Mouse (Mus musculus) limb, embryonic 11.5 days (tissue): ENCODE data around the gene Tubg1. TPM values are rescaled to one million over a fixed set of nuclear protein-coding genes. Genes with fewer than 3 reads are reported as not detected.

Experiments used
- ATAC-seq: fragments of 200-750 bp; cut with Nextera tagmentation; 2 replicates; pipeline ENCODE4 v1.8.0; 2017; ENCODE audit warnings: low read depth; ENCODE audit not compliant: insufficient number of reproducible peaks, low FRiP score, low TSS enrichment
- DNase-seq: peaks from one replicate; pipeline ENCODE4 v3.0.0-alpha.2; 2015; ENCODE audit warnings: low spot score
- H3K27ac ChIP-seq: fragments of 300-500 bp; sonication (generic); replicated peaks from 2 replicates; pipeline ENCODE4 v1.5.1; 2014; ENCODE audit warnings: low read depth, mild to moderate bottlenecking, low read length
- H3K27me3 ChIP-seq: fragments of 300-500 bp; sonication (generic); 2 replicates; pipeline ENCODE4 v1.6.1; 2014; ENCODE audit warnings: mild to moderate bottlenecking, low read length, mixed read lengths; ENCODE audit not compliant: control insufficient read depth, insufficient read depth
- H3K36me3 ChIP-seq: fragments of 300-500 bp; sonication (generic); 2 replicates; pipeline ENCODE4 v1.6.1; 2014; ENCODE audit warnings: mild to moderate bottlenecking, low read length, moderate library complexity, mixed read lengths; ENCODE audit not compliant: control insufficient read depth, insufficient read depth
- H3K4me1 ChIP-seq: fragments of 300-500 bp; sonication (generic); 2 replicates; pipeline ENCODE4 v1.6.1; 2014; ENCODE audit warnings: low read length, mixed read lengths; ENCODE audit not compliant: control insufficient read depth, insufficient read depth
- H3K4me2 ChIP-seq: fragments of 300-500 bp; sonication (generic); 2 replicates; pipeline ENCODE4 v1.6.1; 2014; ENCODE audit warnings: low read depth, mild to moderate bottlenecking, moderate library complexity; ENCODE audit not compliant: severe bottlenecking
- H3K4me3 ChIP-seq: fragments of 300-500 bp; sonication (generic); 2 replicates; pipeline ENCODE4 v1.5.1; 2014; ENCODE audit warnings: low read depth, low read length
- H3K9ac ChIP-seq: fragments of 300-500 bp; sonication (generic); 2 replicates; pipeline ENCODE4 v1.6.1; 2014; ENCODE audit warnings: mild to moderate bottlenecking, low read length
- H3K9me3 ChIP-seq: fragments of 300-500 bp; sonication (generic); 2 replicates; pipeline ENCODE4 v1.6.1; 2016; ENCODE audit warnings: low read length; ENCODE audit not compliant: control insufficient read depth
- WGBS: fragments of 180-500 bp; shearing (Covaris S2); extraction: QIAGEN DNeasy Blood & Tissue Kit; methylation state at CpG from one replicate; pipeline ENCODE4 v1.1.7; 2014; 5-methylcytosine and 5-hydroxymethylcytosine counted together
- polyA plus RNA-seq: library from polyadenylated mRNA; unstranded; fragments of >200 nt; fragmentation: Nextera tagmentation; extraction: Ambion mirVana; gene quantifications from 2 replicates; pipeline ENCODE4 v1.2.1, GENCODE M21; 2014

The Tubg1 gene
- polyA plus RNA-seq, 1 experiment from 2014 or later, result 113 TPM

DNA sequence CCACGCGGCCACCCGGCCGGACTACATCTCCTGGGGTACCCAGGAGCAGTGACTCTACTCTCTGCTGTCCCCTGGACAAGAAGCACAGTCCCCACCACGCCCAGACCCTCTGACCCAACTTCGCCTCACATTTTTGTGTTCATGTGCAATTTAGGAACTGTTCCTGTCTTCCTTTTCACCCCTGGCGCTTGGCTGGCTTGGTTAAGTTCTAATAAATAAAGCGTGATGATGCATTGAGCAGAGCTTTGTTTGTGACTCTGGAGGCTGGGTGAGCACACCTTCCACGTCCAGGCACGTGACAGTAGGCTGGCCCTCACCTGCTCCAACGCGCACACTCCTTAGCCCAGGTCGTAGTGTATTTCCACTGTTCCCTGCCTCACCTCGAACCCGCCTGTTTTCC, 41.8 kb downstream of the Tubg1 start:
- Histone ChIP-seq H3K9ac (no peak overlapping the region), H3K9me3 (no peaks in the 10 kb centered on the region), H3K27me3 (peaks cover 50% of the 10 kb centered on the region), H3K36me3 (no peaks in the 10 kb centered on the region), H3K4me2 (no peak overlapping the region), H3K4me1 (peaks cover 16% of the 10 kb centered on the region), H3K4me3 (no peak overlapping the region), H3K27ac (no peak overlapping the region)
- DNase-seq (no peak), ATAC-seq (no peak)
- WGBS, result 83% methylated on average over 15 of the region's 15 CpGs

DNA sequence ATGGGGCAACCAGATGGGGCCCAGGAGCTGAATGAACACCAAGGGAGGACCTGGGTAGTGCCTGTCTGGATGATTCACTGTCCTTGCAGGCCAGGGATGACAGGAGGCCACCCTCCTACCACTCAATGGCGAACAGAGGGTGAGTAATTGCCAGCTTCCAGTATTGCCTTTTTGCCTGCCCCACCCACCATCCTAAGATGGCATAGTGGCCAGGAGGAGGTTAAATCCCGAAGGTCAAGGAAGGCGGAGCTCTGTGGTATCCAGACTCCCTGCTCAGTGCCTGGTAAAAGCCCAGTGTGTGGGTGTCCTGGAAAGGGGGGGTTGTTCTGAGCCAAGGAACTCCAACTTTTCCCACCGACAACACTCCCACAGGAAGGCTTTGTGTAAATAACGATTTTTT, 42.6 kb downstream of the Tubg1 start:
- WGBS, result 58% methylated on average over 5 of the region's 5 CpGs
- Histone ChIP-seq H3K4me3 (no peak overlapping the region), H3K4me2 (no peak overlapping the region), H3K4me1 (peaks cover 16% of the 10 kb centered on the region), H3K9me3 (no peaks in the 10 kb centered on the region), H3K9ac (no peak overlapping the region), H3K27ac (no peak overlapping the region), H3K36me3 (no peaks in the 10 kb centered on the region), H3K27me3 (peaks cover 52% of the 10 kb centered on the region)
- DNase-seq (no peak), ATAC-seq (no peak)

DNA sequence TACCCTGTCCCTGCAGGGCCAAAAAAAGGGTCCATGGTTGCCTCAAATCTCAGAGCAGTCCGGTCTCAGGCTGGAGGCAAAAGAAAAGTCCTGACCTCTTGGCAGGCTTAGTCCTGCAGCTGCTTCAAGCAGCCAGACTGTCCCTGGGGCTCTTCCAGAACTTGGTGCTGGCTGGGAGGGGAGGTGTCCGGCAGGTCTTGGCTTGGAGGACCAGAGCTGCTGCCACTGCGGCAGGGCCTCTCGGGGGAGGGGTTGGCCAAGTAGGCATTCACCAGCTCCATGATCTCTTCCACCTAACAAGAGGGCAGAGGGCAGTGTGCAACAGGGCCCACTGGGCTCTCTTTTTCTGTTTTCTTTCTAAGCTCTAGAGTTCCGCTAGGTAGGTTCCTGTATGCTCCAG, 43.0 kb downstream of the Tubg1 start:
- ATAC-seq (no peak), DNase-seq (no peak)
- H3K36me3 ChIP-seq, result no peaks in the 10 kb centered on the region
- 55% methylated on average over 5 of the region's 5 CpGs for WGBS
- no peaks in the 10 kb centered on the region for H3K9me3 ChIP-seq
- no peak overlapping the region for H3K9ac ChIP-seq
- H3K4me2 ChIP-seq, result 0 out of 2 replicates have a peak overlapping the region, but pooled peaks have one; percentile 7
- H3K27ac ChIP-seq, result no peak overlapping the region
- peaks cover 16% of the 10 kb centered on the region for H3K4me1 ChIP-seq
- H3K4me3 ChIP-seq, result no peak overlapping the region
- H3K27me3 ChIP-seq, result peaks cover 57% of the 10 kb centered on the region

GRCm38 (mm10) chr11:101163476-101164350, 44.0 kb downstream of the Tubg1 start:
- WGBS, result 5% methylated on average over 49 of the region's 49 CpGs
- no peak overlapping the region for H3K27ac ChIP-seq
- peak overlapping the region; percentile 30; the same call in 1 of the 2 replicates for H3K9ac ChIP-seq
- H3K4me3 ChIP-seq, result peak overlapping the region; percentile 32
- H3K4me1 ChIP-seq, result peaks cover 16% of the 10 kb centered on the region
- no peak for ATAC-seq
- H3K36me3 ChIP-seq, result no peaks in the 10 kb centered on the region; the same call in 1 of the 2 replicates
- no peaks in the 10 kb centered on the region for H3K9me3 ChIP-seq
- H3K4me2 ChIP-seq, result peak overlapping the region; percentile 75
- peaks cover 67% of the 10 kb centered on the region for H3K27me3 ChIP-seq
- peak; percentile 41 for DNase-seq

GRCm38 (mm10) chr11:101164351-101164665, 44.6 kb downstream of the Tubg1 start:
- no peak overlapping the region for H3K27ac ChIP-seq
- ATAC-seq, result no peak
- H3K4me3 ChIP-seq, result peak overlapping the region; percentile 32
- under 1% methylated on average over 21 of the region's 21 CpGs for WGBS
- H3K27me3 ChIP-seq, result peaks cover 73% of the 10 kb centered on the region
- peak; percentile 41 for DNase-seq
- H3K36me3 ChIP-seq, result no peaks in the 10 kb centered on the region; the same call in 1 of the 2 replicates
- peak overlapping the region; percentile 30; the same call in 1 of the 2 replicates for H3K9ac ChIP-seq
- H3K9me3 ChIP-seq, result no peaks in the 10 kb centered on the region
- H3K4me2 ChIP-seq, result peak overlapping the region; percentile 75
- H3K4me1 ChIP-seq, result peaks cover 16% of the 10 kb centered on the region

GRCm38 (mm10) chr11:101164677-101165580, 45.2 kb downstream of the Tubg1 start:
- H3K4me1 ChIP-seq, result peaks cover 18% of the 10 kb centered on the region
- peaks cover 79% of the 10 kb centered on the region for H3K27me3 ChIP-seq
- no peaks in the 10 kb centered on the region for H3K9me3 ChIP-seq
- no peaks in the 10 kb centered on the region; the same call in 1 of the 2 replicates for H3K36me3 ChIP-seq
- H3K9ac ChIP-seq, result no peak overlapping the region
- ATAC-seq (no peak), DNase-seq (peak; percentile 54)
- H3K27ac ChIP-seq, result no peak overlapping the region
- peak overlapping the region; percentile 75 for H3K4me2 ChIP-seq
- 4% methylated on average over 35 of the region's 35 CpGs for WGBS
- peak overlapping the region; percentile 32 for H3K4me3 ChIP-seq

- peaks cover 27% of the 10 kb centered on the region for H3K4me1 ChIP-seq
- H3K9ac ChIP-seq, result no peak overlapping the region
- no peaks in the 10 kb centered on the region for H3K9me3 ChIP-seq
- WGBS, result 41% methylated on average over 14 of the region's 14 CpGs
- no peaks in the 10 kb centered on the region; the same call in 1 of the 2 replicates for H3K36me3 ChIP-seq
- peak; percentile 29 for DNase-seq
- peaks cover 89% of the 10 kb centered on the region for H3K27me3 ChIP-seq
- no peak overlapping the region for H3K4me2 ChIP-seq
- ATAC-seq, result no peak
- H3K4me3 ChIP-seq, result no peak overlapping the region
- no peak overlapping the region for H3K27ac ChIP-seq
These were observed 46.6 kb downstream of the Tubg1 start for GRCm38 (mm10) chr11:101166357-101166756.

GRCm38 (mm10) chr11:101167211-101167962, 47.6 kb downstream of the Tubg1 start:
- Histone ChIP-seq H3K9ac (no peak overlapping the region; the same call in 1 of the 2 replicates), H3K36me3 (no peaks in the 10 kb centered on the region; the same call in 1 of the 2 replicates), H3K4me3 (no peak overlapping the region), H3K4me1 (peaks cover 35% of the 10 kb centered on the region), H3K4me2 (no peak overlapping the region), H3K27ac (no peak overlapping the region), H3K27me3 (peaks cover 82% of the 10 kb centered on the region), H3K9me3 (no peaks in the 10 kb centered on the region)
- DNase-seq, result no peak
- WGBS, result 47% methylated on average over 19 of the region's 19 CpGs
- ATAC-seq, result no peak
